Mouse (Mus musculus) midbrain, embryonic 14.5 days (tissue): ENCODE data around the gene Clstn3. TPM values are rescaled to one million over a fixed set of nuclear protein-coding genes. Genes with fewer than 3 reads are reported as not detected.

ENCODE experiments used
- ATAC-seq: fragments of 200-750 bp; cut with Nextera tagmentation; 2 replicates; pipeline ENCODE4 v1.8.0; 2017; ENCODE audit warnings: moderate number of reproducible peaks, moderate library complexity; ENCODE audit not compliant: low FRiP score, low TSS enrichment
- DNase-seq: peaks from one replicate; pipeline ENCODE4 v3.0.0-alpha.2; 2015
- H3K27ac ChIP-seq: fragments of 300-500 bp; sonication (generic); replicated peaks from 2 replicates; pipeline ENCODE4 v1.5.1; 2014; ENCODE audit warnings: mild to moderate bottlenecking, low read depth, low read length, moderate library complexity
- H3K27me3 ChIP-seq: fragments of 300-500 bp; sonication (generic); 2 replicates; pipeline ENCODE4 v1.6.1; 2014; ENCODE audit warnings: low read length, control low read depth, mixed read lengths; ENCODE audit not compliant: control insufficient read depth, insufficient read depth
- H3K36me3 ChIP-seq: fragments of 300-500 bp; sonication (generic); 2 replicates; pipeline ENCODE4 v1.6.1; 2014; ENCODE audit warnings: low read length, control low read depth; ENCODE audit not compliant: control insufficient read depth, insufficient read depth
- H3K4me1 ChIP-seq: fragments of 300-500 bp; sonication (generic); 2 replicates; pipeline ENCODE4 v1.6.1; 2014; ENCODE audit warnings: mild to moderate bottlenecking, antibody characterized with exemption, low read length, control low read depth; ENCODE audit not compliant: control insufficient read depth, insufficient read depth
- H3K4me2 ChIP-seq: fragments of 300-500 bp; sonication (generic); 2 replicates; pipeline ENCODE4 v1.6.1; 2014; ENCODE audit warnings: mild to moderate bottlenecking, low read length, moderate library complexity
- H3K4me3 ChIP-seq: fragments of 300-500 bp; sonication (generic); replicated peaks from 2 replicates; pipeline ENCODE4 v1.5.1; 2014; ENCODE audit warnings: low read depth, low read length
- H3K9ac ChIP-seq: fragments of 300-500 bp; sonication (generic); replicated peaks from 2 replicates; pipeline ENCODE4 v1.6.1; 2014; ENCODE audit warnings: mild to moderate bottlenecking, low read length, moderate library complexity
- H3K9me3 ChIP-seq: fragments of 300-500 bp; sonication (generic); 2 replicates; pipeline ENCODE4 v1.6.1; 2016; ENCODE audit warnings: low read length, control low read depth, mixed read lengths; ENCODE audit not compliant: control insufficient read depth
- WGBS: fragments of 180-500 bp; shearing (Covaris S2); extraction: QIAGEN DNeasy Blood & Tissue Kit; methylation state at CpG from one replicate; pipeline ENCODE4 v1.1.7; 2014; 5-methylcytosine and 5-hydroxymethylcytosine counted together
- polyA plus RNA-seq: library from polyadenylated mRNA; unstranded; fragments of >200 nt; fragmentation: Nextera tagmentation; extraction: Ambion mirVana; gene quantifications from 2 replicates; pipeline ENCODE4 v1.2.1, GENCODE M21; 2014

Clstn3 gene
- polyA plus RNA-seq, 1 experiment from 2014 or later: 78.0 TPM

DNA sequence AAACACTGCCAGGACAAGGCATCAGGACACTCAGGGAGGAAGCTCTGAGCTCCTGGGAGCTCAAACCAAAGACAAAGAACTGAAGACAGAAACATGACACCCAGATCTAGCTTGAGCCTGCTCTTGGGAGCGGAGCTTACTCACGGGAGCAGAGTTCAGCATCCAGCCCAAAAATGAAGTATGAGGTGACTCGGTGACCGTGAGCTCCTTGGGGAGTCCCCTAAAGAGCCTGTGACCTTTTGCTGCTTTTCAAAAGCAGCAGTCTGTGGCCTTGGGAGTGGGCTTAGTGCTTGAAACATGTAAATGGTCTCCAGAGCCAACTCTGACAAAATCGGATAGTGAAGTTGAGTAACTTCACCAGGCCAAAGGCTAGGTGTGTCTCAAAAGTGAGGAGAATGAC, 29.4 kb downstream of the Clstn3 start:
- Histone ChIP-seq H3K27ac (no peak overlapping the region), H3K9me3 (no peaks in the 10 kb centered on the region), H3K36me3 (peaks cover 52% of the 10 kb centered on the region), H3K27me3 (no peaks in the 10 kb centered on the region), H3K4me3 (no peak overlapping the region), H3K4me1 (peaks cover 10% of the 10 kb centered on the region; the same call in 1 of the 2 replicates), H3K4me2 (no peak overlapping the region), H3K9ac (no peak overlapping the region)
- ATAC-seq (no peak), DNase-seq (no peak)
- 85% methylated on average over 5 of the region's 5 CpGs for WGBS

DNA sequence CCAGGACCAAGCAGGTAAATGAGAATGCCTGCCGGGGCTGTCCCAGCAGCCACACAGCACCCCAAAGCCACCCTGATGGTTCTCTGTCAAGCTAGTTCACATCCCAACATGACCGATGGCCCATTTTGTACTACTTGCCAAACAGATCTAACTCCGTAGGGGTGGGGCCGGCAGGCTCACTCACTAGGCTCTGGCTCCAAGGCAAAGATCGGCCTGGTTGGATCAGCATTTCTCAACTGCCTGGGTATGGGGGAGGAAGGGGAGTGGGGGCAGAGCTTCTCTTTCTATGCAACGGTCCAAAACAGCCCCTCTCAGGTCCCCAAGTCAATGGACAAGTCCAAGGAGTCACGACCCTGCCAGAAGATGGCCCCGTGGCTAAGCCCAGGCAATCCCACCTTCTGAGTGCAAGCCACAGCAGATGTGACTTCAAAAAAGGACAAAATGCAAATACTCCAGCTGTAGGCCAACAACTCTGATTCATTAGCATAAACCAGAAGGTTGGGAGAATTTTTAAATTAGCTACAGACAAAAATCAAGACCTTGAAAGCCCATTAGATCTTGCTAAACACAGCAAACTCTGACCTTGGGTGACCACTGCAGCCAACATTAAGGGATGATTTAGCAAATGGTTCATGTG, 30.8 kb downstream of the Clstn3 start:
- no peak overlapping the region for H3K4me2 ChIP-seq
- peaks cover 42% of the 10 kb centered on the region for H3K36me3 ChIP-seq
- no peaks in the 10 kb centered on the region for H3K27me3 ChIP-seq
- no peak overlapping the region for H3K27ac ChIP-seq
- no peaks in the 10 kb centered on the region for H3K9me3 ChIP-seq
- ATAC-seq: no peak
- H3K4me3 ChIP-seq: no peak overlapping the region
- WGBS: 89% methylated on average over 8 of the region's 8 CpGs
- no peak overlapping the region for H3K9ac ChIP-seq
- no peak for DNase-seq
- peaks cover 10% of the 10 kb centered on the region; the same call in 1 of the 2 replicates for H3K4me1 ChIP-seq

- Histone ChIP-seq H3K9ac (no peak overlapping the region), H3K9me3 (no peaks in the 10 kb centered on the region), H3K4me1 (peaks cover 10% of the 10 kb centered on the region; the same call in 1 of the 2 replicates), H3K27ac (no peak overlapping the region), H3K36me3 (peaks cover 16% of the 10 kb centered on the region), H3K4me2 (no peak overlapping the region), H3K4me3 (no peak overlapping the region), H3K27me3 (no peaks in the 10 kb centered on the region)
- DNase-seq (no peak), ATAC-seq (no peak; the same call in 1 of the 2 replicates)
- 35% methylated on average over 8 of the region's 8 CpGs for WGBS
Observed at GRCm38 (mm10) chr6:124430784-124431495, 33.7 kb downstream of the Clstn3 start.

DNA sequence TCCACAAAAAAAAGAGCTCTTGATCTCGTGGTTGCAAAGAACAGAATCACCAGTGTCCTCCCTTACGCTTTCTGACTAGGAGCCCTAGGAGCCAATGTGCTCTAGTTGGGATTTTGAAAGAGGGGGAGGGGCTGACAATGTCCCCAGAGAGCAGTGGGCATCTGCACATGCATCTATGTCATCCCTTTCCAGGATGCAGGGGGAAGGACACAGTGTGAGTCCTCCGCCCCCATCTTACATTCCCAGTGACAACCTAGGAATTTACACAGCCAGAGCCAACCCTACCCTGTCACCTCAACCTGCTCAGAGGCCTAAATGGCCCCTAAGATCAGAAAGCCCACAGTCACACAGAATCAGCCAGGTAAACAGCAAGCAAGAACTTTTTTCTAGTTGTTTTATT, 34.2 kb downstream of the Clstn3 start:
- Histone ChIP-seq H3K9me3 (no peaks in the 10 kb centered on the region), H3K27me3 (no peaks in the 10 kb centered on the region), H3K4me1 (peaks cover 10% of the 10 kb centered on the region; the same call in 1 of the 2 replicates), H3K4me2 (no peak overlapping the region), H3K36me3 (peaks cover 12% of the 10 kb centered on the region), H3K27ac (no peak overlapping the region), H3K4me3 (no peak overlapping the region), H3K9ac (no peak overlapping the region)
- WGBS: 66% methylated on average over 3 of the region's 3 CpGs
- ATAC-seq (no peak), DNase-seq (no peak)

DNA sequence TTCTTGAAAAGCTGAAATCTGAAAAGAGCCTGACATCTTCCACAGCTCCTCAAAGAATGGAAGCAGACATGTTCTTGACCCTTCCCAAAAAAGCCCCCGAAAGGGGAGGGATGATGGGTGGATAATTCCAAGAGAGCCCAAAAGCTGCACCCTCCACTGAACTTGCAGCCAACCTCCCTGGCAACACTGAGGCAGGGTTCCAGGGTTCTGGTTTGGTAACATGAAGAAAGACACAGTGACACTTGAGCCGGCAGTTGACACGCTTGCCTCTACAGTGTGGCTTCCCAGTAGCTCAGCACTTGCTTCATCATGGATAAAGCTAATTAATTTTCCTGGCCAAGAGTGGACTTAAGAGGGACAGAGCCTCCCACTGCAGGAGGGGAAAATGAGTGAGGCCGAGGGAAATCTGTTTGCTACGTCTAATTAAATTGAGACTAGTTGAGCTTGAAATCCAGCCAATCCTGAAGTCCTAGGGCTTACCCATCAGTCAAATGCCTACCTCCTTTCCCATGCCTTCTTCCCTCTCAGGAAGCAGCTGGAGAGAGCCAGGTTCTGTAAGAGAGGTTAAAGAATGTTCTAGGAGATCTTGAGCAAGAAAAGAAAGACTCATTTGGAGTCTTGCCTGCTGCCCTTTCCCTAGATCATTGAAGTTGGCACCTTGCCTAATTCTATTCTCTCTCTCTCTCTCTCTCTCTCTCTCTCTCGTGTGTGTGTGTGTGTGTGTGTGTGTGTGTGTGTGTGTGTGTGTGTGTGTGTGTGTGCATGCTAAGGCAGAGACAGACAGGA, 36.6 kb downstream of the Clstn3 start:
- Histone ChIP-seq H3K4me2 (no peak overlapping the region), H3K9ac (no peak overlapping the region), H3K4me1 (peaks cover 10% of the 10 kb centered on the region; the same call in 1 of the 2 replicates), H3K27me3 (no peaks in the 10 kb centered on the region), H3K9me3 (no peaks in the 10 kb centered on the region), H3K36me3 (no peaks in the 10 kb centered on the region; the same call in none of the 2 replicates), H3K27ac (no peak overlapping the region), H3K4me3 (no peak overlapping the region)
- peak; percentile 31 for DNase-seq
- 62% methylated on average over 5 of the region's 6 CpGs for WGBS
- no peak for ATAC-seq

DNA sequence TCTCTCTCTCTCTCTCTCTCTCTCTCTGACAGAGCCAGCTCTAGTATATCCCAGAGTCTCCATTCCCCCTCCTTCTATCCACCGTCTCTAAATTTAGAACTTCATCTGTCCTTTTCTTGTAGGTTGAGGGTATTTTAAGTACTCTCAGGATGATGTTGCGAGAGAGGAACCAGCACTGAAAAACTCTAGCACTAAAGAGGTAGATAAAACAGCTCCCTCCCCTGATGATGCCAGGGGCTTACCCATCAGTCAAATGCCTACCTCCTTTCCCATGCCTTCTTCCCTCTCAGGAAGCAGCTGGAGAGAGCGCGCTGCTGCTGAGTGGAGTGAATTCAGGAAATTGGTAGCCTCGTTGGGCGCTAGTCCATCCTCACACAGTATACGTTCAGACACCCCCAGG, 37.3 kb downstream of the Clstn3 start:
- no peaks in the 10 kb centered on the region for H3K9me3 ChIP-seq
- no peak overlapping the region for H3K27ac ChIP-seq
- no peak overlapping the region for H3K9ac ChIP-seq
- 87% methylated on average over 7 of the region's 7 CpGs for WGBS
- no peak for ATAC-seq
- DNase-seq: no peak
- H3K4me1 ChIP-seq: peaks cover 10% of the 10 kb centered on the region; the same call in 1 of the 2 replicates
- no peak overlapping the region for H3K4me2 ChIP-seq
- no peaks in the 10 kb centered on the region; the same call in 1 of the 2 replicates for H3K36me3 ChIP-seq
- no peak overlapping the region for H3K4me3 ChIP-seq
- H3K27me3 ChIP-seq: no peaks in the 10 kb centered on the region

GRCm38 (mm10) chr6:124426604-124427003, 38.0 kb downstream of the Clstn3 start:
- no peak for DNase-seq
- Histone ChIP-seq H3K4me1 (peaks cover 10% of the 10 kb centered on the region; the same call in 1 of the 2 replicates), H3K27ac (no peak overlapping the region), H3K27me3 (no peaks in the 10 kb centered on the region), H3K36me3 (no peaks in the 10 kb centered on the region; the same call in 1 of the 2 replicates), H3K9me3 (no peaks in the 10 kb centered on the region), H3K4me3 (no peak overlapping the region), H3K4me2 (no peak overlapping the region), H3K9ac (no peak overlapping the region)
- 71% methylated on average over 3 of the region's 3 CpGs for WGBS
- no peak for ATAC-seq

GRCm38 (mm10) chr6:124425523-124425922, 39.1 kb downstream of the Clstn3 start:
- peaks cover 2% of the 10 kb centered on the region; the same call in 1 of the 2 replicates for H3K4me1 ChIP-seq
- ATAC-seq (no peak), DNase-seq (no peak)
- H3K4me2 ChIP-seq: no peak overlapping the region
- no peak overlapping the region for H3K27ac ChIP-seq
- H3K27me3 ChIP-seq: no peaks in the 10 kb centered on the region
- H3K4me3 ChIP-seq: no peak overlapping the region
- H3K36me3 ChIP-seq: no peaks in the 10 kb centered on the region; the same call in 1 of the 2 replicates
- 81% methylated on average over 6 of the region's 6 CpGs for WGBS
- no peak overlapping the region for H3K9ac ChIP-seq
- no peaks in the 10 kb centered on the region for H3K9me3 ChIP-seq
